Mouse (Mus musculus): ENCODE data around the gene Sumo1.

Sumo1 gene

GRCm38 (mm10) chr1:59683926-59684818, 13.5 kb upstream of the Sumo1 start:
- Histone ChIP-seq H3K4me3 (replicated peaks; ENCODE audit: low read length) (peak overlapping the region; percentile 60), H3K36me3 (ENCODE audit: insufficient read depth, low read length) (peaks cover 35% of the 10 kb centered on the region)
- TF ChIP-seq CTCF (conservative IDR thresholded peaks at IDR 0.05; ENCODE audit: low read length): no peak
- no peak for TF ChIP-seq NANOG (IDR thresholded peaks at IDR 0.05; ENCODE audit: borderline replicate concordance, low read length)
- TF ChIP-seq POU5F1 (IDR thresholded peaks at IDR 0.05; ENCODE audit: borderline replicate concordance, low read length): no peak

GRCm38 (mm10) chr1:59673661-59674060, 3.0 kb upstream of the Sumo1 start:
- TF ChIP-seq POU5F1 (IDR thresholded peaks at IDR 0.05; ENCODE audit: borderline replicate concordance, low read length) (no peak), CTCF (conservative IDR thresholded peaks at IDR 0.05; ENCODE audit: low read length) (no peak)
- Histone ChIP-seq H3K27me3 (ENCODE audit: insufficient read depth, low read length) (peaks cover 3% of the 10 kb centered on the region; the same call in 1 of the 2 replicates), H3K36me3 (ENCODE audit: insufficient read depth, low read length) (peaks cover 20% of the 10 kb centered on the region), H3K9me3 (ENCODE audit: low read length) (no peaks in the 10 kb centered on the region), H3K4me1 (replicated peaks; ENCODE audit: low read depth, low read length) (peaks cover 17% of the 10 kb centered on the region), H3K4me3 (replicated peaks; ENCODE audit: low read length) (no peak overlapping the region)

More at GRCm38 (mm10) chr1:59683926-59684818, 13.5 kb upstream of the Sumo1 start:
- Histone ChIP-seq H3K4me1 (replicated peaks; ENCODE audit: low read depth, low read length) (peaks cover 30% of the 10 kb centered on the region), H3K27me3 (ENCODE audit: insufficient read depth, low read length) (peaks cover 4% of the 10 kb centered on the region), H3K9me3 (ENCODE audit: low read length) (no peaks in the 10 kb centered on the region)

- Histone ChIP-seq H3K27me3 (ENCODE audit: insufficient read depth, low read length) (no peaks in the 10 kb centered on the region), H3K4me1 (replicated peaks; ENCODE audit: low read depth, low read length) (peaks cover 51% of the 10 kb centered on the region), H3K9me3 (ENCODE audit: low read length) (no peaks in the 10 kb centered on the region), H3K4me3 (replicated peaks; ENCODE audit: low read length) (peak overlapping the region; percentile 97), H3K36me3 (ENCODE audit: insufficient read depth, low read length) (peaks cover 36% of the 10 kb centered on the region)
- TF ChIP-seq POU5F1 (IDR thresholded peaks at IDR 0.05; ENCODE audit: borderline replicate concordance, low read length): no peak
- no peak for TF ChIP-seq CTCF (conservative IDR thresholded peaks at IDR 0.05; ENCODE audit: low read length)
- TF ChIP-seq NANOG (IDR thresholded peaks at IDR 0.05; ENCODE audit: borderline replicate concordance, low read length): no peak
These were observed 538 bp downstream of the Sumo1 start for GRCm38 (mm10) chr1:59669962-59670630.

- H3K27me3 ChIP-seq (ENCODE audit: insufficient read depth, low read length): no peaks in the 10 kb centered on the region
- no peaks in the 10 kb centered on the region for H3K9me3 ChIP-seq (ENCODE audit: low read length)
- H3K4me3 ChIP-seq (replicated peaks; ENCODE audit: low read length): peak overlapping the region; percentile 97
- peaks cover 32% of the 10 kb centered on the region for H3K36me3 ChIP-seq (ENCODE audit: insufficient read depth, low read length)
- TF ChIP-seq CTCF (conservative IDR thresholded peaks at IDR 0.05; ENCODE audit: low read length) (no peak), POU5F1 (IDR thresholded peaks at IDR 0.05; ENCODE audit: borderline replicate concordance, low read length) (no peak), NANOG (IDR thresholded peaks at IDR 0.05; ENCODE audit: borderline replicate concordance, low read length) (no peak)
- H3K4me1 ChIP-seq (replicated peaks; ENCODE audit: low read depth, low read length): peaks cover 61% of the 10 kb centered on the region
These were observed 1.8 kb downstream of the Sumo1 start for GRCm38 (mm10) chr1:59668871-59669270.

- Histone ChIP-seq H3K4me3 (replicated peaks; ENCODE audit: low read length) (peak overlapping the region; percentile 37), H3K9me3 (ENCODE audit: low read length) (no peaks in the 10 kb centered on the region), H3K27me3 (ENCODE audit: insufficient read depth, low read length) (no peaks in the 10 kb centered on the region), H3K4me1 (replicated peaks; ENCODE audit: low read depth, low read length) (peaks cover 84% of the 10 kb centered on the region), H3K36me3 (ENCODE audit: insufficient read depth, low read length) (peaks cover 21% of the 10 kb centered on the region)
- no peak for TF ChIP-seq CTCF (conservative IDR thresholded peaks at IDR 0.05; ENCODE audit: low read length)
- TF ChIP-seq POU5F1 (IDR thresholded peaks at IDR 0.05; ENCODE audit: borderline replicate concordance, low read length): no peak
- TF ChIP-seq NANOG (IDR thresholded peaks at IDR 0.05; ENCODE audit: borderline replicate concordance, low read length): no peak
These were observed 7.0 kb downstream of the Sumo1 start for GRCm38 (mm10) chr1:59663456-59664135.

GRCm38 (mm10) chr1:59656244-59657171, 14.1 kb downstream of the Sumo1 start:
- Histone ChIP-seq H3K9me3 (ENCODE audit: low read length) (no peaks in the 10 kb centered on the region), H3K4me3 (replicated peaks; ENCODE audit: low read length) (no peak overlapping the region), H3K4me1 (replicated peaks; ENCODE audit: low read depth, low read length) (peaks cover 39% of the 10 kb centered on the region), H3K27me3 (ENCODE audit: insufficient read depth, low read length) (no peaks in the 10 kb centered on the region), H3K36me3 (ENCODE audit: insufficient read depth, low read length) (peaks cover 72% of the 10 kb centered on the region)
- no peak for TF ChIP-seq CTCF (conservative IDR thresholded peaks at IDR 0.05; ENCODE audit: low read length)
- no peak for TF ChIP-seq NANOG (IDR thresholded peaks at IDR 0.05; ENCODE audit: borderline replicate concordance, low read length)
- no peak for TF ChIP-seq POU5F1 (IDR thresholded peaks at IDR 0.05; ENCODE audit: borderline replicate concordance, low read length)

GRCm38 (mm10) chr1:59653243-59653911, 17.3 kb downstream of the Sumo1 start:
- Histone ChIP-seq H3K27me3 (ENCODE audit: insufficient read depth, low read length) (no peaks in the 10 kb centered on the region), H3K9me3 (ENCODE audit: low read length) (no peaks in the 10 kb centered on the region)

More at GRCm38 (mm10) chr1:59653243-59653911, 17.3 kb downstream of the Sumo1 start:
- H3K4me3 ChIP-seq (replicated peaks; ENCODE audit: low read length): no peak overlapping the region
- no peak for TF ChIP-seq NANOG (IDR thresholded peaks at IDR 0.05; ENCODE audit: borderline replicate concordance, low read length)
- TF ChIP-seq POU5F1 (IDR thresholded peaks at IDR 0.05; ENCODE audit: borderline replicate concordance, low read length): no peak
- peaks cover 20% of the 10 kb centered on the region for H3K4me1 ChIP-seq (replicated peaks; ENCODE audit: low read depth, low read length)
- peaks cover 90% of the 10 kb centered on the region for H3K36me3 ChIP-seq (ENCODE audit: insufficient read depth, low read length)

All from E14TG2a.4 (cell line).